Mouse (Mus musculus): ENCODE results near the gene Herc4. TPM values are rescaled to one million over a fixed set of nuclear protein-coding genes. Genes with fewer than 3 reads are reported as not detected.

Gene Herc4
- total RNA-seq, 2 experiments from 2014 or later = 17.5 to 20.6 TPM

DNA sequence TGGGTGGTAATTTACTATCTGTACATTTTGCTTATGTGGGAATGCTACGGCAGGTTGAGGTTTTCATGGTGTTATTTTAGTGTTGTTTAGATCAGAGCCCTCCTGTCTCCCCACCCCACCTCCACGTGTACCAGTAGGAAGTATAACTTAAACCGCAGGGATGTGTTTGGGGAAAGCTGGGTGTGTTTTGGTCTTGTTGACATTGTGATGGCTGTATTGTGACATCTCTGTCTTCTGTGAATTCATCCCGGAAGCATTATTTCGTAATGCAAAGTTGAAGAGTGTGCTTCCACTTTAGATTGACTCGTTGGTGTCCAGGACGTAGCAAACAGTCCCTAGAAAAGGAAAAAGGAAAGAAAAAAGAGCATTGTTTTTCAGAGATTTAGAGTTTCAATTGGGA is 3.8 kb downstream of the Herc4 start:
- DNase-seq = no peak

DNA sequence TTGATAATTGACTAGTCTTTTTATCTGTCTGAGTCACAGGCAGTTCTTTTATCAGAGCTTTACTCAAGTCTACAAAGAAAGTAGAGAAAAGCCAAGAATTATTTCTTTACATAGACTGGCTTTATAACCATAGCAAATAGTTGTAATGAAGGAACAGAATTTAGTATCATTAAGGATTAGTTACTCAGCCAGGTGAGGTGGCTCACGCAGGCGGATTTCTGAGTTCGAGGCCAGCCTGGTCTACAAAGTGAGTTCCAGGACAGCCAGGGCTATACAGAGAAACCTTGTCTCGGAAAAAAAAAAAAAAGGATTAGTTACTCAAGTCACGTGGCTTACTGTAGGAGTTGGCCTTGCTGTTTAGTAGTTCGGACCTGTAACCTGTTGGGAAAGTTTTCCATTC is 4.8 kb downstream of the Herc4 start:
- no peak for DNase-seq

DNA sequence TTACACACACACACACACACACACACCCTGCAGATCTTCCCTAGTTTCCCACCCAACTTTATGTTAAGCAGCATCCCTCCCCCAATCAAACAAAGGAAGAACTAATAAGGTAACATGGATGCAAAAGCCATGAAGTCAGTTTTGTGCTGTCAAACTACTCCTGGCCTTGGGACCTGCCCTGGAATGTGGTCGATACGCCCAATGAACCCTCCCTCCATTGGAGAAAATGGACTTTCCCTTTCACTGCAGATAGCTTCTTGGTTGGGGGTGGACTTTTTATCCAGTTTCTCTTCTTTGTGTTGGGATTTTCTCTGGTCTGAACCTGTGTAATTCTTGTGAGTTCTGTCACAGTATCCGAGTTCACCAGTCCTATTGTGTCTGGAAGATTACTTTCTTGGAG is 15.1 kb downstream of the Herc4 start:
- no peak for DNase-seq

DNA sequence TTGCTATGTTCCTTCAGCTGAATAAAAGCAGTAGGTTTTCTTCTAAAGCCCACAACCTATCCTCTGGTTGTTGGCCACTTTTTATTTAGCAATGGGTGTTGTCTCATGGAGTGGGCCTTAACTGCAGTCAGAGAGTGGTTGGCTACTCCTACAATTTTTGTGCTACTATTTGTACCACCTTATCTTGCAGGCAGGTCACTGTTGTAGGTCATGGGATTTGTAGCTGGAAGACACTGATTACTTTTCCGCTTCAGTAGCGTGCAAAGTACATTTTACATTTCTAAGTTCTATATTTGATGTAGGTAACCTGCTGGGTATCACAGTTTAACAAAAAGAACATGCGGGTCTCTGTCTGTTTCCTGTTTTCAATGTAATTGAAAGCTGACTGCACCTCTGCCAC is 15.7 kb downstream of the Herc4 start:
- DNase-seq = no peak

- no peak for DNase-seq
Measured at GRCm38 (mm10) chr10:63267941-63268340, 24.3 kb downstream of the Herc4 start.

DNA sequence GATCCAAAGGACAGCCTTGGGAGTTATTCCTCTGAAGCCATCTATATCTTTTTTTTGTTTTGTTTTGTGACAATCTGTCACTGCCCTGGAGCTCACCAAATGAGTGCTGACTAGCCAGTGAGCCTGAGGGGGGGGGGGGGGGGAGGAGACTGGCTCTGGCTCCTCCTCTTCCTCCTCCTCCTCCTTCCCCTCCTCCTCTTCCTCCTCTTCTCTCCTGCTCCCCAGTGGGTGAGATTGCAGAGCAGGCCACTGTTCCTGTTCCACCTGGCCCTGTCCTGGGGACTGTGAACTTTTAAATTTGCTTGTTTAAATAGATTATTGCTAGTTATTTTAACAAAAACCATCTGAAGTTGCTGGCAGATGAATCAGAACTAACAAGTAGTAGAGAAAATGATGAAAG is 28.8 kb downstream of the Herc4 start:
- no peak for DNase-seq

- DNase-seq = no peak
Measured at GRCm38 (mm10) chr10:63272868-63273267, 29.3 kb downstream of the Herc4 start.

- no peak for DNase-seq
Measured at GRCm38 (mm10) chr10:63277010-63277409, 33.4 kb downstream of the Herc4 start.

DNA sequence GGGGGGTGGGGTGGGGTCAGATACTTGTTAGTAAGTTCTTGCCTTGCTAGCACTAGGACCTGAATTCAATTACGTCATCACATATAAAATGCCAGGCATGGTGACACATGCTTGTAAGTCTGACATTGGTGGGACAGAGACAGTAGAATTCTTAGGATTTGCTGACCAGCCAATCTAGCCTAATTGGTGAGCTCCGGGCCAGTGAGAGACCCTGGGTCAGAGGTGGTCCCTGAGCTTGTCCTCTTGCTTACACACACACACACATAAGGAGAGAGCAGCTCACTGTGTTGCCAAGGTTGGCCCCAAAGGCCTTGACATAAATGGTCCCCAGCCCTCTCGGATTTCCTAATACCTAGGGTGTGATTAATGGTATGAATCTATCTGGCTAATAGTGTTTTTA is 36.2 kb downstream of the Herc4 start:
- DNase-seq = no peak

DNA sequence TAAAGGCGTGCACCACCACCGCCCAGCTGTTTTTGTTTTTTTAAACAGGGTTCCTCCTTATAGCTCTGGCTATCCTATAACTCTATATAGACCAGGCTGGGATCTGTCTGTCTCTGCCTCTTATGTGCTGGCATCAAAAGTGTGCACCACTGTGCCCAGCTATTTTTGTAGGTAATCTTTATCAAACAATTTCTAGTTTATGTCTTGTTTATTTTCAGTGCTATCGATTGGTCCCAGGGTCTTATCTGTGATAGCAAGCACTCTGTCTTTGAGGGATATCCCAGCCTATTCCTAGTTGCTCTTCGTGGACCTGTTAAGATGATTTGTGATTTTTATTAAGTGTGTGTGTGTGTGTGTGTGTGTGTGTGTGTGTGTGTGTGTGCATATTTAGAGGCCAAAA is 38.8 kb downstream of the Herc4 start:
- no peak for DNase-seq

- DNase-seq = no peak
Measured at GRCm38 (mm10) chr10:63282846-63283245, 39.2 kb downstream of the Herc4 start.

GRCm38 (mm10) chr10:63302356-63302755 is 58.7 kb downstream of the Herc4 start:
- DNase-seq = no peak

DNA sequence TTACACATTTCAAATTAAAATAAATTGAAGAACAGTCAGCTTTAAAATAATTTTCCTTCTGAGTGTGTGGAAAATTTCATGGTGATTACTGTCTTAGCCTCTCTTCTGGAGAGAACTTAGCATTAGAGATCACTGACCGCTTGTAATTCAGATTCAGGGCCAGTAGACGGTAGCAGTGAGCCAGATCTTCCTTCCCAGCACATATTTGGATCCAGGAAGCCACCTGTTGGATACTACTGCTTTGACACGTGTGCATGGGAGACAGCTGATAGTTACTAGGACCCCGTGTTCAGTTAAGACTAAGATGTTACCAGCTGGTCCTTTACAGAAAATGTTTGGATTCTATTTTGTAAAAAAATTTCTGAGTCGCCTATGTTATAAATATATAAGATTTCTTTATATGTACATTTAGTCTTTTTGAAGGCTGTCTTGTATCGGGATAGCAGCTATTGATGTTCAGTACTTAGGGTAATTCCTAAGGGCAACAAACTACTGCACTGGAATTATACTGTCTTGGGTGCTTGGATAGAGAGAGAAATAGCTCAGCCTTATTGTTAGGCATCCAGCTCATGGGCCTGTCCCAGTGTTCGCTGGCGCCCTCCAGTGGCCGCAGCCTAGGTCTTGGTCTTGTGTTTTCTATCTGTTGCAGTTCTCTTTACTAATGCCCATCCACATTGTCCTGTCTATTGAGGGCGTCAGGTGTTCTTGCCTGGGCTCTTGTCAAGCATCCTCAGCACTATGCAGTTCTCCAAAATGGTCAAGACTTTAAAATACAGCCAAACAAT is 65.2 kb downstream of the Herc4 start:
- peak; percentile 67 for DNase-seq

DNA sequence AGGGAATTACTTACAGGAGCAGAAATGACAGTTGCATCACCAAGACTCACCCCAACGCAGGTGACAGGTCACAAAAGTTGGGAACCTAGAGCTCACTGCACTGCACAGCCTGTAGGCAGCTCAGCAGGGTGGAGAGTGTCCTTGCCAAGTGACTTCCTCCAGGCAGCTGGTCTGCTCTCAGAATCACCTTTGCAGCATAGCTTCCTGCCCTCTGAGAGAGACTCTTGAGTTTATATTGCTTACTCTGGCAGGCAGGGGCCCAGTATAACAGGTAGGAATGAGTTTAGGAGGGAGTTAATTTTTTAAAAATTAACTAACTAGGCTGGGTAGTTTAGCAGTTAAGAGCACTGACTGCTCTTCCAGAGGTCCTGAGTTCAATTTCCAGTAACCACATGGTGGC is 70.1 kb downstream of the Herc4 start:
- DNase-seq = no peak

- no peak for DNase-seq
Measured at GRCm38 (mm10) chr10:63327091-63327490, 83.5 kb downstream of the Herc4 start.

DNA sequence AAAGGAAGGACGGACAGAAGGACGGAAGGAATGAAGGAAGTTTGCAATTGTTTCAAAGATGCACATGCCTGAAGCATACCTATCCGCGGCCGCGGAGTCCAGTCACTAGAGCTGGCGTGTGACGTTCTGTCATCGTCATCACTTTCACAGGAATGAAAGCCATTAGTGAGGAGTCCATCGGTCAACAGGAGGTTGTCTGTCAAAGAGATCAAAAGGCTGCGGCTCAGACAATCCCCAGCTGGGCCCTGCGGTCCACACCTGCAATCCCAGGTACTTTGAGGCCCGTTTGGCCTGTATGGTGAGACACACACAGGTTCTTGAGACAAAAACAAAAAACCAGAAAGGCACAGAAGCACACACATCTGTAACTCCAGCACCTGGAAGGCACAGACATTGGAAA is 93.3 kb downstream of the Herc4 start:
- no peak for DNase-seq

- DNase-seq = no peak
Measured at GRCm38 (mm10) chr10:63337326-63337725, 93.7 kb downstream of the Herc4 start.

GRCm38 (mm10) chr10:63337951-63338836 is 94.6 kb downstream of the Herc4 start:
- DNase-seq = peak; percentile 66

DNA sequence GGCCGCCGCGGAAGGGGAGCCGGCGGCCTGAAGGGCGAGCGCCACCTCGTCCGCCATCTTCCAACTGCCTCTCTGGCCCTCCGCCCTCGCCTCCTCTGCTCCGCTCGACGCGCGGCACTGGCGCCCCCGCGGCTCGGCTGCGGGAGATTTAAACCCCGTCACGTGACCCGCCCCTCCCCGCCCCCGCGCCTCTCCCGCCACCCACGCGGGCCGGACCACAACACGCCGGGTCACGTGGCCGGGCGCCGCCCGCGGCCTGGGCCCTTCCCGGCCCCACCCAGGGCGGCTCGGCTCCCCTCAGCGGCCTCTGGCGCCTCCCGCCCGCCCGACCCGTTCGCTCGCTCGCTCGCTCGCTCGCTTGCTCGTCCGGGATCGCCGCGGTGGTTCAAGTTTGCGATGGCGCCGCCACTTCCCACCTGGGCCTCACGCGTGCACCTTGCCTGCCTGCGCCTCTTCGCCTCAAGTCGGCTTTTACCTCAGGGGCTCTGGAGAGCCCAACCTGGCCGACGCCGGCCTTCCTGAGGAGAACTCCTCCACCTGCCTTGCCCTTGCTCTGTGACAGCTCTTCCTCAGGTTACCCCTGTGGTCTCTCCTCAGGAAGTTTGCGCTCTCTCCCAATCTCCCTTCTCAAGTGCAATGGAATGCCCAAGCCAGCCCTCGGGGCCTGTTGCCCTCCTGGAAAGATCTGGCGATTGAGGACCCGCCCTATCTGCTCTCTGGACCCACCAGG is 95.5 kb downstream of the Herc4 start:
- DNase-seq = peak; percentile 96

GRCm38 (mm10) chr10:63341351-63341750 is 97.7 kb downstream of the Herc4 start:
- no peak for DNase-seq

- no peak for DNase-seq
Measured at GRCm38 (mm10) chr10:63344751-63345150, 101.1 kb downstream of the Herc4 start.

DNA sequence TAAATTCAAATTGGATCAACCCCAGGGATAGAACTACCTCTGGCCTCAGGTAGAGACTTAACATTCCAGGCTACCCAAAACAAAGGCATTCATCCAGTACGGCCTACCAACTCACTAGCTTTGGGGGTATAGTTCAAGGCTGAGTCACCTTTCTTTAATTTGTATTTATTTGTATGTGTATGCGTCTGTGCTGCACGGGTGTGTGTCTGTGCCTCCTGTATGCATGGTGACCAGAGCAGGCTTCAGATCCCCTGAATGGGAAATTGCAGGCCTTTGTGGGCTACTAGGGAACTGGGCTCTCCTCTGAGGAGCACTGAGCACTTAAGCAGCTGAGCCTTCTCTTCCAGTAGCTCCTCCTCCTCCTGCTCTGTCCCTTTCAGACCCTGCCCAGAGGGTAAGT is 104.7 kb downstream of the Herc4 start:
- DNase-seq = no peak

DNA sequence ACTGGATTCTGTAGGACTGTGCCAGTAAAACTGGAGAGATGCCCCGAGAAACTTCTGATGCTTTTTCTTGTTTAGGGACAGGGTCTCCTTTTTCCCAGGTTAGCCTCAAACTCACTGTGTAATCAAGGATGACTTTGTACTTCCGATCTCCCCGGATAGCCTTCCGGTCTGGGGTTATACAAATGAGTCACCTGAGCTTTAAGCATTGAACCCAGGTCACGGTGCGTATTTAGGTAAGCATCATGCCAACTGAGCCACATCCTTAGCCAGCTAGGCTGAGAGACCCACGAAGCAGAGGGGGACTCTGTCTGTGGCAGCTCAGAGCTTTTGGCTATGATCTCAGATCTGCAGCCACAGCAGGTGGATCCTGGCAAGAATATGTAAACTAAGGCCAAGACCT is 107.1 kb downstream of the Herc4 start:
- DNase-seq = no peak
